Mouse (Mus musculus) hindbrain, embryonic 14.5 days (tissue): ENCODE results near the gene D5Ertd579e. TPM values are rescaled to one million over a fixed set of nuclear protein-coding genes. Genes with fewer than 3 reads are reported as not detected.

Experiments used
- ATAC-seq: fragments of 200-750 bp; cut with Nextera tagmentation; 2 replicates; pipeline ENCODE4 v1.8.0; 2017; ENCODE audit warnings: moderate number of reproducible peaks, mild to moderate bottlenecking, moderate TSS enrichment, moderate library complexity; ENCODE audit not compliant: low FRiP score
- DNase-seq: peaks from one replicate; pipeline ENCODE4 v3.0.0-alpha.2; 2015; ENCODE audit warnings: low spot score
- H3K27ac ChIP-seq: fragments of 300-500 bp; sonication (generic); 2 replicates; pipeline ENCODE4 v1.5.1; 2014; ENCODE audit warnings: mild to moderate bottlenecking, moderate library complexity
- H3K27me3 ChIP-seq: fragments of 300-500 bp; sonication (generic); 2 replicates; pipeline ENCODE4 v1.6.1; 2014; ENCODE audit warnings: mild to moderate bottlenecking, low read length, mixed read lengths; ENCODE audit not compliant: control insufficient read depth, insufficient read depth
- H3K36me3 ChIP-seq: fragments of 300-500 bp; sonication (generic); replicated peaks from 2 replicates; pipeline ENCODE4 v1.6.1; 2014; ENCODE audit not compliant: control insufficient read depth, insufficient read depth
- H3K4me1 ChIP-seq: fragments of 300-500 bp; sonication (generic); replicated peaks from 2 replicates; pipeline ENCODE4 v1.6.1; 2014; ENCODE audit warnings: antibody characterized with exemption, low read length, mixed read lengths; ENCODE audit not compliant: control insufficient read depth, insufficient read depth
- H3K4me2 ChIP-seq: fragments of 300-500 bp; sonication (generic); replicated peaks from 2 replicates; pipeline ENCODE4 v1.6.1; 2014; ENCODE audit warnings: mild to moderate bottlenecking, moderate library complexity
- H3K4me3 ChIP-seq: fragments of 300-500 bp; sonication (generic); replicated peaks from 2 replicates; pipeline ENCODE4 v1.5.1; 2014; ENCODE audit warnings: mild to moderate bottlenecking, low read length
- H3K9ac ChIP-seq: fragments of 300-500 bp; sonication (generic); 2 replicates; pipeline ENCODE4 v1.6.1; 2014
- H3K9me3 ChIP-seq: fragments of 300-500 bp; sonication (generic); 2 replicates; pipeline ENCODE4 v1.6.1; 2016; ENCODE audit warnings: low read length; ENCODE audit not compliant: control insufficient read depth
- WGBS: fragments of 180-500 bp; shearing (Covaris S2); extraction: QIAGEN DNeasy Blood & Tissue Kit; methylation state at CpG from one replicate; pipeline ENCODE4 v1.1.7; 2014; 5-methylcytosine and 5-hydroxymethylcytosine counted together
- polyA plus RNA-seq: library from polyadenylated mRNA; unstranded; fragments of >200 nt; fragmentation: Nextera tagmentation; extraction: Ambion mirVana; gene quantifications from 2 replicates; pipeline ENCODE4 v1.2.1, GENCODE M21; 2014

D5Ertd579e gene
- polyA plus RNA-seq, 1 experiment from 2014 or later, result 45.3 TPM

DNA sequence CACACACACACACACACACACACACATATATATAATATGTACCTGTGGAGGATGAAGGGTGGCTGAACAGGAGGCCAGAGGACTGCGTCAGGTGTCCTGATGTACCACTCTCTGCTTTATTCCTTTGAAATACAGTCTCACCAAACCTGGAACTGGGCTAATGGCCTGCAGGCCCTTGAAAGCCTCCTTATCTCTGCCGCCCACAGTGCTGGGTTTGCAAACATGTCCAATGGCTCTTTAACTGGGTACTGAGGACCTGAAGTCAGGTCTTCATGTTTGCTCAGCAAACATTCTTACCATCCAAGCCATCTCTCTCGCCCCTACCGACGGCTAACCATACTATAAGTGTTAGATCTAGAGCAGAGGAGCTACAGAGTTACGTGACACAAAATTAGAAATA, 17.9 kb upstream of the D5Ertd579e start:
- 84% methylated on average over 6 of the region's 6 CpGs for WGBS
- Histone ChIP-seq H3K4me2 (no peak overlapping the region), H3K36me3 (no peaks in the 10 kb centered on the region), H3K27ac (no peak overlapping the region), H3K9ac (no peak overlapping the region), H3K27me3 (no peaks in the 10 kb centered on the region), H3K9me3 (no peaks in the 10 kb centered on the region), H3K4me1 (peaks cover 6% of the 10 kb centered on the region; the same call in 1 of the 2 replicates), H3K4me3 (no peak overlapping the region)
- ATAC-seq (no peak), DNase-seq (no peak)

DNA sequence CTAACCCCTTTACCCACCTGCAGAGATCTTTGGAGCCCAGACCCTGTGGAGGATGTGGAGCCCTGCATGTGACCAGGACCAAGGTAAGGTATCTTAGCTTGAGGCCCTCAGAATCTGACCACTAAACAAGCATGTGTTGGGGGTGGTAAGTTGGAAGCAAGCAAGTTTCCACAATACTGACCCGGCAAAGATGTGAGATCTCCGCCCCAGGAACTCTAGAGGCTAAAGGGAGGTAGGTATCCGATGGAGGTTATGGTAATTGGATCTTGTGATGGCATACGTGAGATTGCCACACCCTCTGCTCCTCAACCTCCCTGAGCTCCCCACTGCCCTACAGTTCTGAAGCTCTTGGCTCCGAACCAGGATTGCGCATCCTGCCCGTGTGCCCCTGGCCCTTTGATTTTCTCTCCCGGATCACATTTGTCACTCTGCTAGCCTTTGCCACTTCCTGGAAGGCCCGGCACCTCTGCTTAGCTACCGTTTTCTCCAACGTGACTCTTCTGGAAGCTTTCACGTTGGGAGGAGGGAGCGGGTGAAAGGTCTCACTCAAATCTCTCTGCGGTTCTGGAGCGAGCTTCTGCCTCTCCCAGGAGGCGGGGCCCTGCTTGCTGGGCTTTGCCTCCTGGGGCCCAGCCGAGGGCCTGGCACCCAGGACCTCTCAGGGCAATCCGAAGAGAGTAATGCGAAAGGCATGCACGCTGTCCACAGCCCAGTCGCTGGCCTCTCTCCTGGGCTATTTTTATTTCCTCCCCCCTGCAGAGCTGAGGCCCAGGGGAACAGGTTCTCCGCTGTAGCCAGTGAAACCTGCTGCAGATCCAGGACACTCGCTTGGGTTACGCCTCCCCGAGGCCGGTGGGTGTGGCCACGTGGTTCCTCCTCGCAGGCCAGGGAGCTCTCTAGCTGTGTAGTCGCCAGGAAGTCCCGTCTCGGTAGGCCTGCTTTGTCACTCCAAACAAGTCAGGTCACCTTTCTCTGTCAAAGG, 17.0 kb upstream of the D5Ertd579e start:
- Histone ChIP-seq H3K9ac (peak overlapping the region; percentile 53), H3K27ac (no peak overlapping the region), H3K36me3 (no peaks in the 10 kb centered on the region), H3K27me3 (no peaks in the 10 kb centered on the region), H3K4me3 (peak overlapping the region; percentile 18; the same call in 1 of the 2 replicates), H3K4me1 (peaks cover 6% of the 10 kb centered on the region; the same call in 1 of the 2 replicates), H3K9me3 (no peaks in the 10 kb centered on the region), H3K4me2 (peak overlapping the region; percentile 50)
- peak; percentile 53; the same call in 1 of the 2 replicates for ATAC-seq
- 7% methylated on average over 31 of the region's 31 CpGs for WGBS
- no peak for DNase-seq

DNA sequence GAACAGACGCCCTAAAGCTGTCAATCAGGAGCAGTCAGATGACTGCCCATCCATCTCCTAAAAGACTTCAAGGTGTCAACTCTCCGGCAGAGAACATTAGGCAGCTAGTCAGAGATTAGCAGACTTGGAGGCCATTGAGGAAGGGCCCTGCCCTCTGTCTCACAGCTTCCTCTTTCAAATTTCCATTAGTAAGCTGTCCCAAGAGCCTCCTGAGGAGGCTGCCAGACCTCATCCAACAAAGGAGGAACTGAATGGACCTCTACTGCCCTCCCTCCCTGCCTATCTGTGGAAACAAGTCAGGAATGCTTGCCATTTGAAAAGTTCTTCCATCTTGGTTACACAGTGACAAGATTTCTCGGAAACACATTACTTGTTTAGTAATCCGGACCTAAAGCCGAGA, 16.0 kb upstream of the D5Ertd579e start:
- Histone ChIP-seq H3K9ac (no peak overlapping the region), H3K4me3 (no peak overlapping the region), H3K9me3 (no peaks in the 10 kb centered on the region), H3K27ac (no peak overlapping the region), H3K27me3 (no peaks in the 10 kb centered on the region), H3K4me1 (peaks cover 6% of the 10 kb centered on the region; the same call in 1 of the 2 replicates), H3K4me2 (no peak overlapping the region), H3K36me3 (no peaks in the 10 kb centered on the region)
- DNase-seq (no peak), ATAC-seq (no peak)
- WGBS, result 34% methylated on average over 5 of the region's 5 CpGs

DNA sequence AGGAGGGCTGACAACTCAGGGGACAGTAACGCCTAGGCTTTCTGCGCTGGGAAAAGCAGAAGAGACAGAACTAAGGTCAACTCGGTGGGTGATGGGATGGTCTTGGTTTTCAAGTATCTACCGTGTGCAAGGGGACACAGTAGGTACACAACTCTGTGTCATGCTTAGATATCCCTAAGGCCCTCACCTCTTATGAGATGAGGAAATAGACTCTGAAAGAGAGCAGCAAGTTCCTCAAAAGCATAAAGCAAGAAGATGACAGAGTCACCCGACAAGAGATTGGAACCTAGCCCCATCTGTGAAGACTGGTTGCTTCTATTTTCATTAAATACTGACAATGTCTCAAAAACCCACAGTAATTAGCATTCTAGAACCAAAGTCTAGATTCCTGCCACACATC, 10.0 kb upstream of the D5Ertd579e start:
- no peak for DNase-seq
- Histone ChIP-seq H3K27me3 (no peaks in the 10 kb centered on the region), H3K36me3 (no peaks in the 10 kb centered on the region), H3K4me1 (no peaks in the 10 kb centered on the region), H3K9me3 (no peaks in the 10 kb centered on the region), H3K9ac (no peak overlapping the region), H3K27ac (no peak overlapping the region), H3K4me2 (no peak overlapping the region), H3K4me3 (no peak overlapping the region)
- no peak for ATAC-seq
- 80% methylated on average over 5 of the region's 5 CpGs for WGBS

DNA sequence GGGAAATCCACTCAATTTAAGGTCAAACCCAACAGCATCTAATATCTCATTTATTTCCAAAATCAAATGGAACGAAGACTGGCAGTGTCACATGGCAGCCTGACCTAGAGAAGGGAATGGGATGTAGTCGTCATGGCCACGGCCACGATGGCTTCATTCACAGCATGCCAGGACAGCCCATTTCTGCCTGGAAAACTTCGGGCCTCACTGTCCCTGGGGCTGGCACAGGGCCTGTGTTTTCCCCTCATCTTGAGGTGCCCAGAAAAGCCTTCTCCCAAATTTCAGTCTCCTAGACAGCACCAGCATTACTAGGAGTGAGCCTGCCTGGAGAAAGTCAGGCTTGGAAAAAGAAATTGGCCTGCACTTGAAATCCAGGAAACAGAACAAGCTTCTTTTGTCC, 9.6 kb upstream of the D5Ertd579e start:
- H3K4me3 ChIP-seq, result no peak overlapping the region
- no peaks in the 10 kb centered on the region for H3K9me3 ChIP-seq
- H3K4me1 ChIP-seq, result no peaks in the 10 kb centered on the region
- DNase-seq (no peak), ATAC-seq (no peak)
- H3K27ac ChIP-seq, result no peak overlapping the region
- no peak overlapping the region for H3K4me2 ChIP-seq
- 85% methylated on average over 5 of the region's 5 CpGs for WGBS
- no peaks in the 10 kb centered on the region for H3K36me3 ChIP-seq
- no peak overlapping the region for H3K9ac ChIP-seq
- H3K27me3 ChIP-seq, result no peaks in the 10 kb centered on the region

DNA sequence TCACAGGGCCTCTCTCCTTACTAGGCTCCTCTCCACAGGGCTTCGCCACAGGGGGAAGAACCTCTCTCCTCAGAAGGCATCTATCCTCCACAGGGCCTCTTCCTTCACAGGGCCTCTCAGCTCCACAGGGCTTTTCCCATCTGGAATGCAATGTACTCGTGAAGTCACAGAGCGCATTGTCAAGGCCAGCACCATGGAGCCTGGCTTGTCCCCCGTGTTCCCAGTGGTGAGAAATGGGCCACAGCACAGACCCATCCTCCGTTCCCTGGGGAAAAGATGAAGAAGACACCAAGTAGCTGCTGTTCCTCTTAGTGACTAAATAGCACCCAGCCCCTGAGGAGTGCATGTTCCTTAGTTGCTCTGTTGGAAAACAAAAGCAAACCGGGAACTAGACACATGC, 8.9 kb upstream of the D5Ertd579e start:
- Histone ChIP-seq H3K9ac (no peak overlapping the region), H3K4me1 (no peaks in the 10 kb centered on the region), H3K4me3 (no peak overlapping the region), H3K4me2 (no peak overlapping the region), H3K27me3 (no peaks in the 10 kb centered on the region), H3K9me3 (no peaks in the 10 kb centered on the region), H3K36me3 (no peaks in the 10 kb centered on the region), H3K27ac (no peak overlapping the region)
- no peak for ATAC-seq
- WGBS, result 83% methylated on average over 6 of the region's 6 CpGs
- DNase-seq, result no peak

DNA sequence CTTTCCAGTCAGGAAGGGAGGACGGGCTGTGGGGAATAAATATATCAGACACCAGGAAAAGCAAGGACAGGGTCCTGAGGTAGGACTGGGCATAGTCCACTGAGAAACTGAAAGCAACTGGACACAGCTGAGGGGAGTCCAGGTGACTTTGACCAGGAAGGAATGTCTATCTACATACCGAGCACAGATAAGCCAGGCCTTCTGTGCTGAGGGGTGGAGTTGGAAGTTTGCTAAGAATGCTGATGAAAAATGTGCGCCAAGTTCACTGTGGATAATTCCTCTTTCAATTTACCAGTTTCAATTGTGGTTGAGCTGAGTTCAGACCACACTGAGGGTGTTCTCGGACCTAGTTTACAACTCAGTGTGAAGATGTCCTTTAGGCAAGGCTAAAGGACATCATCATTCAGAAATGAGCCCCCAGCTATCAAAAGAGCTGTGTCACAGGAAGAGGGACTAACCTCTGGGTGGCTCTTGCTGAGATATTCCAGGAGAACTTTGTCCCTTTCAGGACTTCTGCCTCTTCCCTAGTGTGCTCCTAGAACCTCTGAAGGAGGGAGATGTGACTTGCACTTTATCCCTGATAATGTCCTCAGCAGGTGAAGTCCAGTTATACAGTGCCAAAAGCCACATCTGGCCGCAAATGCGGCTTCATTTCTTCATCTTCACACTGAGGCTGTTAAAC, 5.3 kb upstream of the D5Ertd579e start:
- H3K9me3 ChIP-seq, result no peaks in the 10 kb centered on the region
- no peaks in the 10 kb centered on the region for H3K27me3 ChIP-seq
- H3K4me3 ChIP-seq, result no peak overlapping the region
- no peak overlapping the region for H3K9ac ChIP-seq
- WGBS, result 81% methylated on average over 6 of the region's 6 CpGs
- H3K4me2 ChIP-seq, result no peak overlapping the region
- H3K4me1 ChIP-seq, result no peaks in the 10 kb centered on the region
- DNase-seq (no peak), ATAC-seq (no peak)
- H3K27ac ChIP-seq, result no peak overlapping the region
- H3K36me3 ChIP-seq, result no peaks in the 10 kb centered on the region

DNA sequence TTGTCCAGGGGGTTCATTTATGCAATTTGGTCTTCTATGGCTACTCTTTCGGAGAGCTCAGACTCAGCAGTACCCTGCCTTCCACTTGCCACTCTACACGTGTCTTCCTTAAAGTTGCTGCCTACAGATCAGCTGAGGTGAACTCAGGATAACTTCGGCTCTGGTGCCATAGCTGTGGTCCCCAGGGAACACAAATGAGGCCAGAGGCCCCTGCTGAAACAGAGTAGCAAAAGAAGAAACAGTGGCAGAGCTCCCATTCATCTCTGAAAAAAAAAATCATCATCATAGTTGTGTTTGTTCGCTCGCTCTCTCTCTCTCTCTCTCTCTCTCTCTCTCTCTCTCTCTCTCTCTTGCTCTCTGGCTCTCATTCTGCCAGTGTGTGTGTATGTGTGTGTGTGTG, 2.9 kb upstream of the D5Ertd579e start:
- H3K4me2 ChIP-seq, result no peak overlapping the region
- H3K27me3 ChIP-seq, result no peaks in the 10 kb centered on the region
- ATAC-seq, result no peak
- H3K36me3 ChIP-seq, result no peaks in the 10 kb centered on the region
- peaks cover 8% of the 10 kb centered on the region for H3K4me1 ChIP-seq
- no peak overlapping the region for H3K9ac ChIP-seq
- no peak overlapping the region for H3K27ac ChIP-seq
- DNase-seq, result no peak
- no peak overlapping the region for H3K4me3 ChIP-seq
- 71% methylated on average over 5 of the region's 5 CpGs for WGBS
- H3K9me3 ChIP-seq, result no peaks in the 10 kb centered on the region

DNA sequence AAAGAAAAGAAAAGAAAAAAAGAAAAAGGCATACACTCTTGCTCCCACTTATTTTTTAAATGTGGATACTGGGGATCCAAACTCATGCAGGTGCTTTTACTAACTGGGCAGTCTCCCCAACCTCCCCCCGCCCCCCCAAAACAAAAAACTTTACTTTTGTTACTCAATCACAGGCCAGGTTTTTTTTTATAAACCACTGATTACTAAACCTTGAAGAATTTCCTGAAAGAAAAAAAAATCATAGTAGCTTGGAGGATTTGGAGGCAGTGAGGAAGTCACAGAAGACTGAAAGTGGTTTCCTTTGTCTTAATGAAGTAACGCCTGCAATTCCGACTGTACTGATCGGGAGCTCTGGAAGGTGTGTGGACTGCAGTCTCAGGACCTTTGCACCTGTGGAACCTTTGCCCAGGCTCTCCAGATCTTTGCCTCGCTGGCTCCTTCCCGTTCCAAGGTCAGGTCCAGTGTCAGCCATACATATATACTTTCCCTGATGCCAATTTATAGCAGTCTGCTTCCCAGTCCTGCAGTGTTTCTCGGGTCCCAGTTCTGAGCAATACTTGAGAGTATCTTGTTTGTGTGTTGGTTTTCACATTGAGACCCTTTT, 2.3 kb upstream of the D5Ertd579e start:
- H3K4me1 ChIP-seq, result peaks cover 12% of the 10 kb centered on the region
- H3K9ac ChIP-seq, result no peak overlapping the region
- H3K36me3 ChIP-seq, result no peaks in the 10 kb centered on the region
- no peak overlapping the region for H3K4me3 ChIP-seq
- no peaks in the 10 kb centered on the region for H3K9me3 ChIP-seq
- 84% methylated on average over 7 of the region's 7 CpGs for WGBS
- no peak overlapping the region for H3K27ac ChIP-seq
- no peaks in the 10 kb centered on the region for H3K27me3 ChIP-seq
- ATAC-seq (no peak), DNase-seq (no peak)
- no peak overlapping the region for H3K4me2 ChIP-seq
